Mouse (Mus musculus): Measurements from ENCODE around the gene Rps6kb1. TPM values are rescaled to one million over a fixed set of nuclear protein-coding genes. Genes with fewer than 3 reads are reported as not detected.

The Rps6kb1 gene
- 10 to 100 TPM; 31.9 to 43.7 TPM for total RNA-seq (2021)
- long read RNA-seq, experiment 1, full-length matches to known transcripts, result 24 of 39 reads
- long read RNA-seq, experiment 1, partial matches to known transcripts, result 0 of 39 reads
- long read RNA-seq, experiment 1, other reads (novel, unspliced or antisense), result 15 of 39 reads
- long read RNA-seq, experiment 2, full-length matches to known transcripts, result 95 of 135 reads
- long read RNA-seq, experiment 2, partial matches to known transcripts, result 5 of 135 reads
- long read RNA-seq, experiment 2, other reads (novel, unspliced or antisense), result 35 of 135 reads

GRCm38 (mm10) chr11:86544639-86545299 lies at the start of gene Rps6kb1, which contains the start of gene Tubd1:
Gene Rps6kb1 (minus strand): TSS chr11:86544805.
Gene Tubd1 (plus strand): TSS chr11:86544991.
- peak; percentile 96 to 98 for DNase-seq (ENCODE audit: low spot score in 2 of 2)

GRCm38 (mm10) chr11:86593443-86593842 lies 48.8 kb upstream of the Rps6kb1 start:
- DNase-seq (ENCODE audit: low spot score in 2 of 2), result no peak

GRCm38 (mm10) chr11:86592993-86593392 lies 48.4 kb upstream of the Rps6kb1 start:
- no peak for DNase-seq (ENCODE audit: low spot score in 2 of 2)

- DNase-seq (ENCODE audit: low spot score in 2 of 2), result no peak
These were observed 47.5 kb upstream of the Rps6kb1 start for GRCm38 (mm10) chr11:86591931-86592616.

GRCm38 (mm10) chr11:86591301-86591845 lies 46.8 kb upstream of the Rps6kb1 start:
- no peak for DNase-seq (ENCODE audit: low spot score in 2 of 2)

- DNase-seq (ENCODE audit: low spot score in 2 of 2), result no peak
These were observed 46.0 kb upstream of the Rps6kb1 start for GRCm38 (mm10) chr11:86590579-86590978.

GRCm38 (mm10) chr11:86590066-86590465 lies 45.5 kb upstream of the Rps6kb1 start:
- no peak for DNase-seq (ENCODE audit: low spot score in 2 of 2)

- DNase-seq (ENCODE audit: low spot score in 2 of 2), result no peak
These were observed 44.1 kb upstream of the Rps6kb1 start for GRCm38 (mm10) chr11:86588583-86589298.

- DNase-seq (ENCODE audit: low spot score in 2 of 2), result no peak
These were observed 43.2 kb upstream of the Rps6kb1 start for GRCm38 (mm10) chr11:86587830-86588229.

GRCm38 (mm10) chr11:86586868-86587792 lies 42.5 kb upstream of the Rps6kb1 start:
- peak in 1 of 2 experiments; percentile 67 for DNase-seq (ENCODE audit: low spot score in 2 of 2)

- no peak for DNase-seq (ENCODE audit: low spot score in 2 of 2)
These were observed 41.7 kb upstream of the Rps6kb1 start for GRCm38 (mm10) chr11:86586177-86586867.

- DNase-seq (ENCODE audit: low spot score in 2 of 2), result no peak
These were observed 41.0 kb upstream of the Rps6kb1 start for GRCm38 (mm10) chr11:86585598-86585984.

- DNase-seq (ENCODE audit: low spot score in 2 of 2), result no peak
These were observed 40.4 kb upstream of the Rps6kb1 start for GRCm38 (mm10) chr11:86584898-86585597.

- DNase-seq (ENCODE audit: low spot score in 2 of 2), result no peak
These were observed 39.6 kb upstream of the Rps6kb1 start for GRCm38 (mm10) chr11:86583990-86584897.

GRCm38 (mm10) chr11:86583313-86583825 lies 38.8 kb upstream of the Rps6kb1 start:
- no peak for DNase-seq (ENCODE audit: low spot score in 2 of 2)

- no peak for DNase-seq (ENCODE audit: low spot score in 2 of 2)
These were observed 38.1 kb upstream of the Rps6kb1 start for GRCm38 (mm10) chr11:86582543-86583260.
